Mouse (Mus musculus) megakaryocyte, embryonic 14.5 days (primary cell): Measurements from ENCODE around the gene Gtf2i.

ENCODE experiments used
- FLI1 ChIP-seq: IDR thresholded peaks from 2 replicates; pipeline ENCODE4 v1.6.1; 2012; ENCODE audit warnings: low read length, inconsistent platforms, mixed read lengths
- GATA1 ChIP-seq: IDR thresholded peaks from 3 replicates; pipeline ENCODE4 v1.6.1; 2012; ENCODE audit warnings: mixed read lengths, low read length, inconsistent platforms, borderline replicate concordance

GRCm38 (mm10) chr5:134269751-134270150, 44.8 kb downstream of the Gtf2i start:
- TF ChIP-seq GATA1: 0 out of 3 replicates have a peak, but pooled peaks have one; percentile 10
- TF ChIP-seq FLI1: no peak
